Mouse (Mus musculus): ENCODE measurements around the gene Iqcf5. TPM values are rescaled to one million over a fixed set of nuclear protein-coding genes. Genes with fewer than 3 reads are reported as not detected.

The Iqcf5 gene
- polyA plus RNA-seq, 1 experiment: not detected

DNA sequence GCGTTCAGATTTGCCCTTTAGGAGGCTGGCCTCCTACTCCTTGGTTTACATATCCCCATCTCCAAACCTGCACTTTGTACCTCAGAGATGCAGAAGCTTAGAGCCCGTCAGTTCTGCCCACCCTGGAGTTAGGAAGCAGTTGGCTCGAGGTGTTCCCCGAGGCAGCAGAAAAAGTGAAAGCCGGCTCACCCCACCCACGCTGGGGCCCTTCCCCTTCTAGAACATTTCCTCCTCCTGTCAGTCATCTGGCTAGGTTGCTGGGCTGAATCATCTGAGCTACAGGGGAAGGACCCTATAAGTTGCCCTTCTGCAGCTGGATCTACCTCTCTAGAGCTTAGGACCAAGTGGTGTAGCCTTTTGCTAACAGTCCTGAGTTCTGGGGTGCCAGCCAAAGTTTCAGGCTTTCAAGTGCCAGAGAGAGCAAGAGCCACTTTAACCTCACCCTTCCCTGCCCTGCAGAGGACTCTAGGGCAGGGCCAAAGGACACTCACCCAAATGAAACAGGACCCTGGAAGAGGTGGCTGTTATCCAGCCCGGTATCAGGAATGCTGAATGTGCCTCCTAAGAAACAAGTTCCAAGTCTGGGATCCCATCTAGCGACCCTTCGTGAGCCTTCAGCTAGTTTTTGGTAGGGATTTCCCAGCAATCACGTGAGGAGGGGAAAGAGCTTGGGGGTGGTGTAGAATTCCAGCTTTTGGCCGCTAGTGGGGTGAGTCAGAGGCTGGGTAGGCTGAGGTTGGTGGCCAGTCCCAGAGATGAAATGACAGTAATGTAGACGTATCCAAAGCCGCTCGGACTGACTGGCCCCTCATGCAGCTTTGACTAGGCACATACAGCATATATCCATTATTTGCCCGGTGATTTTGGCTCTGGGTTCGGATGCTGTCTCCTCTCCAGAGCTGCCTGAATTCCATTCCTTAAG lies 38.1 kb upstream of the Iqcf5 start:
- Histone ChIP-seq H3K79me3 (ENCODE audit: low read depth) (peaks cover 18% of the 10 kb centered on the region), H3K4me3 (ENCODE audit: insufficient read depth, poor library complexity, severe bottlenecking) (peak overlapping the region; percentile 61), H3ac (ENCODE audit: control insufficient read depth, insufficient read length, low read depth) (peak overlapping the region; percentile 53), H3K27me3 (ENCODE audit: control insufficient read depth, insufficient read depth, insufficient read length) (no peaks in the 10 kb centered on the region), H3K79me2 (ENCODE audit: control insufficient read depth, insufficient read depth) (peaks cover 53% of the 10 kb centered on the region), H3K36me3 (ENCODE audit: control insufficient read depth, insufficient read depth) (peaks cover 5% of the 10 kb centered on the region)
- no peak for TF ChIP-seq CEBPB (IDR thresholded peaks at IDR 0.05; ENCODE audit: low read depth)
- TF ChIP-seq FOSL1 (IDR thresholded peaks at IDR 0.05; ENCODE audit: insufficient read depth, low read length, poor library complexity, severe bottlenecking): no peak
- peak; percentile 98 for TF ChIP-seq USF1 (IDR thresholded peaks at IDR 0.05; ENCODE audit: low read depth)
- no peak for TF ChIP-seq MAX (IDR thresholded peaks at IDR 0.05)
- TF ChIP-seq MYOG (IDR thresholded peaks at IDR 0.05; ENCODE audit: control insufficient read depth, extremely low read depth, insufficient read length): no peak

DNA sequence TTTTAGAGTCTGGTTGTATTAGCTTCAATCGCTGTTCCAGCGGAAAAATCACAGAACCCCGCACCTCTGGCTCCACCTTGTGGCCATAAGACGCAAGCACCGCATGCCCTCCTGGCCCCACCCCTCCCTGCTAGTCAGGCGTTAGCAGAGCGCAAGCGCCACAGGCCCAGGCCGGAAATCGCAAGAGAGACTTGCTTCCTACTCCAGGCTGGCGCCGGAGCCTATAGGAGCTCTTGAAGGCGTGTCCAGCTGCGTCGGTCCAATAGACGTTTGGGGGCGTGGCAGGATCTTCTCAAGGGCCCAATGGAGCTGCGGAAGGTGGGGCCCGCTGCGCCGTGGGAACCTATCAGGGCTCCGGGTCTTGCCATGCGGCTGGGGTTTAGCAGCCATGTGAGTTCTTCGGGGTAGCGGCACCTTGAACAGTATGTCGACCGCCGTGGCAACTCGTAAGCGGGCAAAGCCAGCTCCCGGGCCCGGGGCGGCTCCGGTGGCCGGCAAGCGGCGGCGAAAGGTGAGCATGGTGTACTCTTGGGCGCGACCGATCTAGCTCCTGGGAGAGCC lies 37.4 kb upstream of the Iqcf5 start, which contains the start of gene Parp3:
Gene Parp3, minus strand, starts transcription at position 26 of the 561 bp plus-strand sequence.
- Histone ChIP-seq H3K79me2 (ENCODE audit: control insufficient read depth, insufficient read depth) (peaks cover 53% of the 10 kb centered on the region), H3ac (ENCODE audit: control insufficient read depth, insufficient read length, low read depth) (peak within 1 kb of the TSS; percentile 83), H3K4me3 (ENCODE audit: insufficient read depth, poor library complexity, severe bottlenecking) (peak within 1 kb of the TSS; percentile 61), H3K27me3 (ENCODE audit: control insufficient read depth, insufficient read depth, insufficient read length) (no peaks in the 10 kb centered on the region), H3K36me3 (ENCODE audit: control insufficient read depth, insufficient read depth) (peaks cover 5% of the 10 kb centered on the region), H3K79me3 (ENCODE audit: low read depth) (peaks cover 18% of the 10 kb centered on the region)
- TF ChIP-seq CTCF (IDR thresholded peaks at IDR 0.05; ENCODE audit: control insufficient read depth, insufficient read depth, insufficient read length) (peak; percentile 95), CEBPB (IDR thresholded peaks at IDR 0.05; ENCODE audit: low read depth) (no peak), FOSL1 (IDR thresholded peaks at IDR 0.05; ENCODE audit: insufficient read depth, low read length, poor library complexity, severe bottlenecking) (no peak), MAX (IDR thresholded peaks at IDR 0.05) (peak; percentile 84)

GRCm38 (mm10) chr9:106477649-106478048 lies 36.7 kb upstream of the Iqcf5 start:
- Histone ChIP-seq H3K79me3 (ENCODE audit: low read depth) (peaks cover 18% of the 10 kb centered on the region), H3K79me2 (ENCODE audit: control insufficient read depth, insufficient read depth) (peaks cover 53% of the 10 kb centered on the region), H3K36me3 (ENCODE audit: control insufficient read depth, insufficient read depth) (peaks cover 5% of the 10 kb centered on the region), H3K27me3 (ENCODE audit: control insufficient read depth, insufficient read depth, insufficient read length) (no peaks in the 10 kb centered on the region), H3ac (ENCODE audit: control insufficient read depth, insufficient read length, low read depth) (peak overlapping the region; percentile 83), H3K4me3 (ENCODE audit: insufficient read depth, poor library complexity, severe bottlenecking) (peak overlapping the region; percentile 61)
- TF ChIP-seq FOSL1 (IDR thresholded peaks at IDR 0.05; ENCODE audit: insufficient read depth, low read length, poor library complexity, severe bottlenecking): no peak
- TF ChIP-seq MYOG (IDR thresholded peaks at IDR 0.05; ENCODE audit: control insufficient read depth, extremely low read depth, insufficient read length): no peak
- TF ChIP-seq CEBPB (IDR thresholded peaks at IDR 0.05; ENCODE audit: low read depth): no peak
- TF ChIP-seq MYOD1 (IDR thresholded peaks at IDR 0.05; ENCODE audit: control insufficient read depth, insufficient read length, low read depth): no peak
- no peak for TF ChIP-seq USF1 (IDR thresholded peaks at IDR 0.05; ENCODE audit: low read depth)
- TF ChIP-seq MAX (IDR thresholded peaks at IDR 0.05): no peak
- no peak for TF ChIP-seq CTCF (IDR thresholded peaks at IDR 0.05; ENCODE audit: control insufficient read depth, insufficient read depth, insufficient read length)

GRCm38 (mm10) chr9:106478101-106478500 lies 36.3 kb upstream of the Iqcf5 start:
- Histone ChIP-seq H3K79me3 (ENCODE audit: low read depth) (peaks cover 18% of the 10 kb centered on the region), H3K27me3 (ENCODE audit: control insufficient read depth, insufficient read depth, insufficient read length) (no peaks in the 10 kb centered on the region), H3ac (ENCODE audit: control insufficient read depth, insufficient read length, low read depth) (peak overlapping the region; percentile 83), H3K4me3 (ENCODE audit: insufficient read depth, poor library complexity, severe bottlenecking) (peak overlapping the region; percentile 61), H3K36me3 (ENCODE audit: control insufficient read depth, insufficient read depth) (peaks cover 4% of the 10 kb centered on the region), H3K79me2 (ENCODE audit: control insufficient read depth, insufficient read depth) (peaks cover 52% of the 10 kb centered on the region)
- no peak for TF ChIP-seq MYOG (IDR thresholded peaks at IDR 0.05; ENCODE audit: control insufficient read depth, extremely low read depth, insufficient read length)
- TF ChIP-seq CEBPB (IDR thresholded peaks at IDR 0.05; ENCODE audit: low read depth): no peak
- no peak for TF ChIP-seq FOSL1 (IDR thresholded peaks at IDR 0.05; ENCODE audit: insufficient read depth, low read length, poor library complexity, severe bottlenecking)
- no peak for TF ChIP-seq MYOD1 (IDR thresholded peaks at IDR 0.05; ENCODE audit: control insufficient read depth, insufficient read length, low read depth)
- no peak for TF ChIP-seq MAX (IDR thresholded peaks at IDR 0.05)
- TF ChIP-seq USF1 (IDR thresholded peaks at IDR 0.05; ENCODE audit: low read depth): no peak
- no peak for TF ChIP-seq CTCF (IDR thresholded peaks at IDR 0.05; ENCODE audit: control insufficient read depth, insufficient read depth, insufficient read length)

- Histone ChIP-seq H3K79me2 (ENCODE audit: control insufficient read depth, insufficient read depth) (peaks cover 34% of the 10 kb centered on the region), H3K79me3 (ENCODE audit: low read depth) (peaks cover 13% of the 10 kb centered on the region), H3K27me3 (ENCODE audit: control insufficient read depth, insufficient read depth, insufficient read length) (no peaks in the 10 kb centered on the region), H3K36me3 (ENCODE audit: control insufficient read depth, insufficient read depth) (peaks cover 9% of the 10 kb centered on the region), H3ac (ENCODE audit: control insufficient read depth, insufficient read length, low read depth) (no peak overlapping the region), H3K4me3 (ENCODE audit: insufficient read depth, poor library complexity, severe bottlenecking) (no peak overlapping the region)
- no peak for TF ChIP-seq MYOG (IDR thresholded peaks at IDR 0.05; ENCODE audit: control insufficient read depth, extremely low read depth, insufficient read length)
- no peak for TF ChIP-seq MYOD1 (IDR thresholded peaks at IDR 0.05; ENCODE audit: control insufficient read depth, insufficient read length, low read depth)
- no peak for TF ChIP-seq CEBPB (IDR thresholded peaks at IDR 0.05; ENCODE audit: low read depth)
- no peak for TF ChIP-seq FOSL1 (IDR thresholded peaks at IDR 0.05; ENCODE audit: insufficient read depth, low read length, poor library complexity, severe bottlenecking)
- no peak for TF ChIP-seq CTCF (IDR thresholded peaks at IDR 0.05; ENCODE audit: control insufficient read depth, insufficient read depth, insufficient read length)
- TF ChIP-seq MAX (IDR thresholded peaks at IDR 0.05): no peak
- no peak for TF ChIP-seq USF1 (IDR thresholded peaks at IDR 0.05; ENCODE audit: low read depth)
Measured at GRCm38 (mm10) chr9:106480541-106480940, 33.8 kb upstream of the Iqcf5 start.

All from C2C12 (cell line).